Mouse (Mus musculus) right cerebral cortex, postnatal 10 days (tissue): Measurements from ENCODE around the gene Bcan.

Experiments
- DNase-seq, 2 experiments: peaks; one replicate each; pipeline ENCODE4 v3.0.0; 2021; ENCODE audit warnings: low spot score in 2 of 2

Gene Bcan

DNA sequence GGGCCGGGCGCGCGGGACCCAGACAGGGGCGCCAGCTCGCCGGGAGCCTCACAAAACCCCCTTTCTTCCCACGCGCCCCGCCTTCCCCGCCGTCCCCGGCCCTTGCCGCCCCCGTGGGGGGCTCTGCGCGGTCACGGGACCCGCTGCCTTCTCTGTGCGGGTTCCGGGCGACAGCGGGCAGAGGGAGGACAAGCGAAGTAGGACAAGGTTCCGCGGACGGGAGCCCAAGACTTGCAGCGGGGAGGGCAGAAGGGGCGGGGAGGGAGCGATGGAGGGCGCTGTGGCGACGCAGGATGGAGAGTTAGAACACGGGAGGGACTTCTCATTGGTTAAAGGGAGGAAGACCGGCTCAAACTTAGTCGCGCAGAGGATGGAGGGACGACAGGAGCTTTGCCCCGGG is at the start of gene Bcan:
Gene Bcan (minus strand): TSS at position 50 of the 400 bp plus-strand sequence.
- peak; percentile 78 to 80 for DNase-seq

GRCm38 (mm10) chr3:88049532-88049931 is 49.5 kb upstream of the Bcan start:
- DNase-seq, result no peak

GRCm38 (mm10) chr3:88042661-88043421 is 42.8 kb upstream of the Bcan start, which contains the start of gene Gpatch4:
TSS of gene Gpatch4 (plus strand) at chr3:88043108.
- peak; percentile 93 to 95 for DNase-seq

DNA sequence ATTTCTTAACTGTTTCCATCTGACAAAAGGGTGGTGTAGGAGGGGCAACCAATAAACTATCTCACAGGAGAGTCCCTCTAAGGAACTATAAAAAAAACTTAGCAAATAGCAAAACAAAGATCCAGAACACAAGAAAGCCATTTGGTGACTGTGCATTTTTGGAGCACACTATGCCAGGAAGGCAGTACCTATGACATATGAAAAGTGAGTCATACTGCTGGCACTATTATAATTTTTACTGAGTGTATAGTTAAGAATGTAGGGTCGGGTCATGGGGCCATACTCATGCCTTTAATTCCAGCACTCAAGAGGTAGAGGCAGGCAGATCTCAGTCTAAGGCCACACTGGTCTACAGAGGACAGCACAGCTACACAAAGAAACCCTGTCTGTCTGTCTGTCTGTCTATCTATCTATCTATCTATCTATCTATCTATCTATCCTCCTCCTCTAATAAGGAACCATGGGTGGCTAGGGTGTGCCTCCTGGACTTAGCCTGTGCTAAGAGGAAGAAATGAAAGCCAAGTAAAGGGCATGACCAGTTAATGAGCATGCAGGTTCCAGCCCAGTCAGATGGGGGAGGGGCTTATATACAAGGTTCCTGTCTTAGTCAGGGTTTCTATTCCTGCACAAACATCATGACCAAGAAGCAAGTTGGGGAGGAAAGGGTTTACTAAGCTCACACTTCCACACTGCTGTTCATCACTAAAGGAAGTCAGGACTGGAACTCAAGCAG is 35.7 kb upstream of the Bcan start:
- no peak for DNase-seq

DNA sequence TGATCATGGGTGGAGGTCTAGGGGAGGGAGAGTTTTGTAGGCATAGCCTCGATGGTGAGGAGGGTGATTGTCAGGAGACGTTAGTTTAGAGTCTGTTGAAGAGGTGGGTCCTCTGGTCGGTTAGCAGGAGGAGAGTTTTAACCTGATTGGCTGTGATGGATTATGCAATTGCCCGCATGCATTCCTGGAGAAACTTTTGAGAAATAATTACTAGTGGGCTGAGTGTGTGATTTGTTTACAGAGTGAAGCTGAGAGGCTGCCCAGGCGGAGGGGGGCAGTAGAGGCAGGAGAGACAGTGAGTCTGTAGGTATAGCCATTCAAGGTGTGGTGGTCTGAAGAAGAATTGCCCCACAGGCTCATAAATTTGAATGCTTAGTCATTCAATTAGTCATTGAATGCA is 33.5 kb upstream of the Bcan start:
- no peak for DNase-seq

GRCm38 (mm10) chr3:88030608-88031395 is 30.8 kb upstream of the Bcan start:
- DNase-seq, result peak; percentile 44 to 46

GRCm38 (mm10) chr3:88027434-88028186 is 27.6 kb upstream of the Bcan start, which contains the start of gene Hapln2:
TSS of gene Hapln2 (minus strand) at chr3:88027583.
- no peak for DNase-seq

- DNase-seq, result no peak
Measured at GRCm38 (mm10) chr3:88026823-88027222, 26.8 kb upstream of the Bcan start.

DNA sequence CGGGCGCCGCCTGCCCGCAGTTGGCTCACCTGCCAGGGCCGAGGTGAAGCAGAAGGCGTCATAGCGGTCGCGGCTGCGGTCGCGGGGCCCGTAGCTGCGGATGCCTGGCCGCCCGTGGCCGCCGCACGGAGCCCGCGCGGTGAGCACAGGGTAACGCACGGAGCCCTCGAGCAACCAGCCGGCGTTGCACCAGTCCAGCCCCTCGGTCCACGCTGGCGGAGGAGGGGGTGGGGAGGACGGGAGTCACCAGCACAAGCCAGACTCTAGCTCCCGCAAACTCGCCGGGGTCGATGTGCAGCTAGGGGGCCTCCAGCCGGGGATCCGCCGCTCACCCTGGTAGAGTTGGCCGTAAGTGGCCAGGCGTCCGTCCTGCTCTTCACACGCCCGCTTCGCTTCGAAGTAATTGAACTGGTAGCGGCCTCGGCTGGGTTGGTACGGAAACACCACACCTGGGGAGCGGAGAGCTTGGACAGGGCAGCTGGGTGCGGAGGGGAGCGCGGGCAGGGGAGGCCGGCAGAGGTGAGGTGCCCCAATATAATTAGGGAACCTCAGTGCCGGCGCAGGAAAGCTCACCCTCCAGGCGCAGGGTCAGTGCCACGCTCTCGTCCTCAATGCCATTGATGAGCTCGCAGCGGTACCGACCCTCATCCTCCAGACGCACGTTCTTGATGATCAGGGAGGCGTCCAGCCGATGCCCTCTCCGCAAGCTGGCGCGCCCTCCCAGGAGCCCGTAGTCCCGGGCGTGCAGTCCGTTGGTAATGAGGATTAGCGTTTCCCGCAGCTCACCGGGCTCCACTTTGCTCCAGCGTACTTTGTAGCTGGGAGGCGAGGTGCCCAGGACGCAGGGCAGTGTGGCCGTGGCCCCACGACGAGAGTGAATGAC is 23.4 kb upstream of the Bcan start:
- peak in 1 of 2 experiments; percentile 36 for DNase-seq

DNA sequence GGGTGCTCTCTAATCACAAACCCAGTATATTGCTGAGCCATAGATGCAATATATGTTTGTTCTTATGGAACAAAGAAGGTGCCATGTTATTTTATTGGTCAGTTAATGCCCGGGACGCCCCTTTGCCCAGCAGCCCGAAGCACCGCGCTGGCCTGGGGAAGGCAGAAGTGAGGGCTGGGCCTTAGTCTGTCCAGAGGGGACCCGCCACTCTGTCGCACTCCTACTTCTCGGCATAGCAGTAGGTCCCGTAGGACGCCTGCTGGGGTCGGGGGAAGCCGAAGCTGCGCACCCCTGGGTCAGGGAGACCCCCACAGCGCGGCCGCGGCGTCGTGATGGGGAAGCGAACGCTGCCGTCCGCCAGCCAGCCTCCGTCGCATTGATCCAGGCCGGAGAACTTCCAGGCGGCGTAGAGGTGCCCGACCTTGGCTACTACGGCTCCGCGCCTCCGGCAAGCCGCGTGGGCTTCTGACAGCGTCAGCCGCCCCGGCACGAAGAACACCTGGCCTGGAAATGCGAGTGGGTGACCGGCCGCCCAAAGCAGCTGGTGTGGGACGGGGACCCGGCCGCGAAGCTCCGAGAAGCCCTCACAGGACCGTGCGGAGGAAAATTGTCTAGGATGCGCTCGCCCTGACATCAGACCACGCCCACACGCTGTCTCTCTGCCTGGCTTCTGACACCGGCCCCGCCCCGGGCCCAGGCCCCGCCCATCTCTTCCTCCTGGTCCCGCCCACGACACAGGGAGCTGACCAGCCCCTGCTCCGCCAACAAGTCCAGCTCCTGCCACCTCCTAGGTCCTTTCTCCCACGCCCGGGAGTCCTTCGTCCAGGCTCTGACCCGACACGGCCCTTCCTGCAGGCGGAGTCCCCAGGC is 22.5 kb upstream of the Bcan start:
- DNase-seq, result peak; percentile 76 to 78

- no peak for DNase-seq
Measured at GRCm38 (mm10) chr3:88010634-88011265, 10.7 kb upstream of the Bcan start.

- no peak for DNase-seq
Measured at GRCm38 (mm10) chr3:88005822-88006786, 6.1 kb upstream of the Bcan start.

GRCm38 (mm10) chr3:88002291-88002976 is 2.4 kb upstream of the Bcan start:
- DNase-seq, result peak; percentile 70 to 77

GRCm38 (mm10) chr3:88000816-88001595 is 976 bp upstream of the Bcan start:
- peak; percentile 78 to 81 for DNase-seq

DNA sequence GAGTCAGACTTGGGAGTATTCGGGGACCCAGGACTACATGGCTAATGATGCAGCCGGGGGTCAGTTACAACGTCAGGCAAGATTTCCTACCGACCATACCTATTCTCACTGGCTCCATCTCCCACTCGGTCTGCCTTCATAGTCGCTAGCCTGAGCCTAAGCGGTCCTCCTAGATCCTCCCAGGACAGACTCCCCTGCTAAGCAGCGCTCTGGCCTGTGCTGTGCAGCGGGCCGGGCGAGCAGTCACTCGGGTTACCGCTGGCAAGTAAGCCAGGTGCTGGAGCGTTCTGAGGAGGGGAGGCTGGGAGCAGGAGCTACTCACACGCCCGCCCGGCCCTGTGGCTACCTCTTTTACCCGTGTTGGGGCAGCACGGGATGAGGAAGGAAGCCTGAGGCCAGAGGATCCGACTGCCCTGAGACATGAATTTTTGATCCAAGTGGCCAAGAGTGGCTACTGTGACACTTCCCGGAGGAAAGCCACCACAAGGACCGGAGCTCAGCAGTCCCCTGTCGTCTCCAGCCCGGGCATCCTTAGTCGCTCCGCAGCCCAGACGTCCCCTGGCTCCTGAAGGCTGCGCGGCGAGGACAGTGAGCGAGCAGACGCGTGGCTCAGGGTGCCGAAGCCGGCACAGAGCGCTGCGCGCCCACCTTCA is 661 bp downstream of the Bcan start:
- no peak for DNase-seq

- DNase-seq, result peak; percentile 88 to 90
Measured at GRCm38 (mm10) chr3:87998747-87999146, 1.3 kb downstream of the Bcan start.
